Mouse (Mus musculus): ENCODE results near the gene Clasp1. TPM values are rescaled to one million over a fixed set of nuclear protein-coding genes. Genes with fewer than 3 reads are reported as not detected.

Clasp1 gene
- total RNA-seq, 1 experiment from 2014 or later, result 80.9 TPM

- ATAC-seq (ENCODE audit: extremely low read depth, insufficient number of reproducible peaks, low FRiP score, poor library complexity, severe bottlenecking), result no peak
These were observed 56.1 kb downstream of the Clasp1 start for GRCm38 (mm10) chr1:118444988-118445387.

DNA sequence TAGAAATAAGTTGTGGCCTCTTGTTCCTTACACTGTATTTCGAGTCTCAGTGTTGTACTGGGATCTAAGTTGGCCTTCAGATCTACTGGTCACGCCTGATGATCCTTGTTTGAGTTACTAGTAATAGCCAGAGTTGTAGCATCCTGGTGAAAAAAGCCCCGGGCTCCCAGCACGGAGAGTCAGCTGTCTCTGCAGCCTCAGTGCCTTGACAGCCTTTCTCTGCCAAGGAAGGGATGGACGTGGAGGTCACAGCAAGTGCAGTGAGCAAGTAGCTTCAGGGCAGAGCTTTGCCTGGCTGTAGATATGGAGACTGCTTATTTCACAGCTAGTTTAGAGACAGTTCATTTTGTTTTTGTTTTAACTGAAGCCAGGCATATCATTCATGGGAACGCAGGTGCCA, 56.6 kb downstream of the Clasp1 start:
- ATAC-seq (ENCODE audit: extremely low read depth, insufficient number of reproducible peaks, low FRiP score, poor library complexity, severe bottlenecking), result no peak

GRCm38 (mm10) chr1:118446006-118446405, 57.1 kb downstream of the Clasp1 start:
- no peak for ATAC-seq (ENCODE audit: extremely low read depth, insufficient number of reproducible peaks, low FRiP score, poor library complexity, severe bottlenecking)

DNA sequence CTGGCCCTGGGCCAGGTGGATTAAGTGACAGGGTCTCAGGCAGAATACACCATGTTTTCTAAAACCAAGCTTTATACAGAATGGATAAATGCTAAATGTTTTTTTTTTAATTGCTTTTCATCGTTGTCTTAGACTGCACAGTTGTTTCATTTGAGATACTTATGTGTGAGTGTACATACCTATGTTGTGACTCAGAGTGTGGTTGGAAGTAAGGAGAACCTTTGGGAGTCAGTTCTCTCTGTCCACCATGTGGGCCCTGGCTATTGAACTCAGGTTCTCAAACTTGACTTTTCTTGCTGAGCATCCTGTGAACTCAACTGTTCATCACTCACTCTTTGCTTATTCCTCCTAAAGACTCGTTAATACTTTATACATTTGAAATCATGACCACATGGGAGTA, 58.3 kb downstream of the Clasp1 start:
- no peak for ATAC-seq (ENCODE audit: extremely low read depth, insufficient number of reproducible peaks, low FRiP score, poor library complexity, severe bottlenecking)

GRCm38 (mm10) chr1:118448214-118448613, 59.4 kb downstream of the Clasp1 start:
- no peak for ATAC-seq (ENCODE audit: extremely low read depth, insufficient number of reproducible peaks, low FRiP score, poor library complexity, severe bottlenecking)

- no peak for ATAC-seq (ENCODE audit: extremely low read depth, insufficient number of reproducible peaks, low FRiP score, poor library complexity, severe bottlenecking)
These were observed 62.1 kb downstream of the Clasp1 start for GRCm38 (mm10) chr1:118450891-118451450.

DNA sequence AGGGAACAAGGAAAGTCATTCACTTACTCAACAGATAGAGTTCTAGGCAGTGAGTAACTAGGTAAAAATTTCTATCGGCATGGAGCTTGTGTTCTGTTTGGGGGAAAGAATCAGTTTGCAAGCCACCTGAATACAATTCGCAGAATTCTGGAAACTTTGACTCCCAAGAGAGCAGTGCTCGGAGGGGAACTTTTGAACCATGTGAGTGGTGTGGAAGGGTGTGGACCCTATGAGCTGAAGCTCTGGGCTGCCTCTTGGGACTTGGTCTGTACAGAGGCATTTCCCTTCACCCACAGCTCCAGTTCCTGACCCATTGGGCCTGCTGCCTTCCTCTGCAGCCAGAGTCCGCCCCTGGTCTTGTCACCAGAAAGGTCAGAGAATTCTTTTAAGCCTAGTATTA, 64.7 kb downstream of the Clasp1 start:
- ATAC-seq (ENCODE audit: extremely low read depth, insufficient number of reproducible peaks, low FRiP score, poor library complexity, severe bottlenecking), result 0 out of 2 replicates have a peak, but pooled peaks have one; percentile 30

DNA sequence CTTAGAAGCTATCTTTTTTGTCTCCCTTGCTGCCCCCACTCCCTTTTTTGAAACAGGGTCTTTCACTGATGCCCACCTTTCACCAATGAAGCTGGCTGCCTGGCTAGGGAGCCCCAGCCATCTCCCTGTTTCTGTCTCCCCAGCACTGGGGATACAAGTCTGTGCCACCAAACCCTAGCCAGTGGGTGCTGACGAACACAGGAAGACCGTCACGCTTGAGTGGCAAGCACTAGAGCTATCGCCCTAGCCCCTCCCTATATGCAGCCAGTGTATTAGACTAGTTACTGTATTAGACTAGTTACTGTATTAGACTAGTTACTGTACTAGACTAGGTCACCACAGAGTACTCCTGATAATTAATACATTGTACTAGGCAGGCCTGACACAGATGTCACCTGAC, 66.0 kb downstream of the Clasp1 start:
- ATAC-seq (ENCODE audit: extremely low read depth, insufficient number of reproducible peaks, low FRiP score, poor library complexity, severe bottlenecking), result no peak

DNA sequence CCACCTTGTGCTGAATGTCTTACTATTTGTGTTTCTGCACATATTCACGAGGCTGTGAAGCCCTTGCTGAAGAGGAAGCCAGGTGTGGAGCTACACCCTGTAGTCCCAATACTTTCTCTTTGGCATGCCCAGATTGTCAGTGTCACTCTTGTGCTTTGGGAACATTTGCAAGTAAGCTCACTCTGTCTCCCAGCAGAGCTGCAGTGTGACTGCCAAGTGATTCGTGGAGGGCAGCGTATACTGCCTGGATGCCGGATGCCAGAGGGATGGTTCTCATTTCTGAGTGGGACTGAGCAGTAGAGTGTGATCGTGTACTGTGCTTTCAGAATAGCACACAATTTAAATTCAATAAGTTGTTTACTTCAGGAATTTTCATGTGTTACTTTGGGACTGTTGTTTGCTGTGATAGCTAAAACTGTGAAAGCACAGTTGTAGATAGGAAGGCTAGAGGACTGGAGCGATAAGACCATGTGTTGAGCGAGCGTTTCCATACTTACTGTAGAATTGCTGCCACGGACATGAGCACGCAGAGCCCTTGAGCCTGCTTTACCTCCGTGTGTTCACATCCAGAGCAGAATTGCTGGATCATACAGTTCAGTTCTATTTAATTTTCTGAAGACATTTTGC, 68.5 kb downstream of the Clasp1 start:
- ATAC-seq (ENCODE audit: extremely low read depth, insufficient number of reproducible peaks, low FRiP score, poor library complexity, severe bottlenecking), result no peak

GRCm38 (mm10) chr1:118457883-118458259, 69.0 kb downstream of the Clasp1 start:
- ATAC-seq (ENCODE audit: extremely low read depth, insufficient number of reproducible peaks, low FRiP score, poor library complexity, severe bottlenecking), result no peak

GRCm38 (mm10) chr1:118458279-118458678, 69.4 kb downstream of the Clasp1 start:
- no peak for ATAC-seq (ENCODE audit: extremely low read depth, insufficient number of reproducible peaks, low FRiP score, poor library complexity, severe bottlenecking)

- ATAC-seq (ENCODE audit: extremely low read depth, insufficient number of reproducible peaks, low FRiP score, poor library complexity, severe bottlenecking), result peak; percentile 81
These were observed 70.4 kb downstream of the Clasp1 start for GRCm38 (mm10) chr1:118458963-118459920.

DNA sequence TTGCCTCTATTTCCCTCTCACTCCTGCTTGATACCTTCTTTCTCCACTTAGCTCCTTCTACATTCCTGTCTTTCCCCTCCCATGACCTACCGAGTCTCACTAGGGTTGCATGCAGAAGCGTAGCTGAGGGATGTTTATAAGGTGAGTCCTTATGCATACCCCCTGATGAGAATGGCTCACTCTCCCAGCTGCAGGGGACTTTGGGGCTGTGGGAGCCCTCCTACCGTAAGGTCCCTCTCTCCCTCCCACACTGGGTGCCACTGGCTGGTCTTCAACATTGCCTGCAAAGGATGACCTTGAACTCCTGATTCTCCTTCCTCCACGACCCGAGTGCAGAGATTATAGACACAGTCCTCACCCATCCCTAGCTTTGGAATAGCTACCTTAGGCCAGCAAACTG, 71.9 kb downstream of the Clasp1 start:
- ATAC-seq (ENCODE audit: extremely low read depth, insufficient number of reproducible peaks, low FRiP score, poor library complexity, severe bottlenecking), result no peak

- no peak for ATAC-seq (ENCODE audit: extremely low read depth, insufficient number of reproducible peaks, low FRiP score, poor library complexity, severe bottlenecking)
These were observed 77.2 kb downstream of the Clasp1 start for GRCm38 (mm10) chr1:118466041-118466440.

DNA sequence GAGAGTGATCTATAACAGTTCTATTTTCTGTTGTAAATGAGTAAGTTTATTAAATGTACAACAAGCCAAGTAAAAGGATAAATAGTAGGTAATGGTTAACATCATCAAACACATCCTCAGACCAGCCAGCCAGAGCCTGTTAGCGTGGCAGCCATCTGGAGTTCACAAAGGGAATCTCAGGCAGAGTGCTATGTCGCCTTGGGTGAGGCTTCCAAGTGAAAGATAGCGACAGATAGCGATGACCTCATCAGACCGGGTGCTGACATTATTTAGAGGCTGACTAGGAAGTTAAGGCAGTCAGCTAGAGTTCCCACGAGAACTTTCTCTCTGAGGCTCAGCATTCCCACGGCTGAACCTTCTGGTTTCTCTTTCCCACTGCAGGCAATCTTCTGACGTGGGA, 83.5 kb downstream of the Clasp1 start:
- no peak for ATAC-seq (ENCODE audit: extremely low read depth, insufficient number of reproducible peaks, low FRiP score, poor library complexity, severe bottlenecking)

DNA sequence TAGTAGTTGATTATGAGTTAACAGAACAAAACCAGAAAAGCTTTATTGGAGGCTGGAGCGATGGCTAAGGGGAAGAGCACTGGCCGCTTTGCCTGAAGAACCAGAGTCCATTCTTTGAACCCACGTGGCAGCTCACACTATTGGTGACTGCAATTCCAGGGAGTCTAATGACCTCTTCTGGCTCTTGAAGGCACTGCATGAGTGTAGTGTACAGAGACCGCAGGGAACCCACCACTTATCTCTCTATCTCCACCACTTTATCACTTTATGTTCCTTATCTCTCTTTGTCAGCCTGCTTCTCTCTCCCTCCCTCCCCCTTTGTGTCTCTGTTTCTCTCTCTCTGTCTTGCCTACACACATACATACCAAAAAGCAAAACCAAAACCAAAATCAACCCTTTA, 88.1 kb downstream of the Clasp1 start:
- ATAC-seq (ENCODE audit: extremely low read depth, insufficient number of reproducible peaks, low FRiP score, poor library complexity, severe bottlenecking), result peak; percentile 78; the same call in 1 of the 2 replicates

- ATAC-seq (ENCODE audit: extremely low read depth, insufficient number of reproducible peaks, low FRiP score, poor library complexity, severe bottlenecking), result no peak
These were observed 90.4 kb downstream of the Clasp1 start for GRCm38 (mm10) chr1:118479246-118479645.

- no peak for ATAC-seq (ENCODE audit: extremely low read depth, insufficient number of reproducible peaks, low FRiP score, poor library complexity, severe bottlenecking)
These were observed 91.9 kb downstream of the Clasp1 start for GRCm38 (mm10) chr1:118480484-118481364.

- ATAC-seq (ENCODE audit: extremely low read depth, insufficient number of reproducible peaks, low FRiP score, poor library complexity, severe bottlenecking), result no peak
These were observed 92.5 kb downstream of the Clasp1 start for GRCm38 (mm10) chr1:118481365-118481702.
